Mouse (Mus musculus): ENCODE measurements around the gene Plod3. TPM values are rescaled to one million over a fixed set of nuclear protein-coding genes. Genes with fewer than 3 reads are reported as not detected.
"Not testable (repeated sequence)": the region's sequence is repeated elsewhere in the genome, so short reads cannot be mapped to it uniquely, and the experiment has no call there.

The Plod3 gene
- polyA plus RNA-seq (2015; fragmentation: Nextera tagmentation; extraction: Ambion mirVana) = 28.8 and 35.6 TPM in 2 replicates

DNA sequence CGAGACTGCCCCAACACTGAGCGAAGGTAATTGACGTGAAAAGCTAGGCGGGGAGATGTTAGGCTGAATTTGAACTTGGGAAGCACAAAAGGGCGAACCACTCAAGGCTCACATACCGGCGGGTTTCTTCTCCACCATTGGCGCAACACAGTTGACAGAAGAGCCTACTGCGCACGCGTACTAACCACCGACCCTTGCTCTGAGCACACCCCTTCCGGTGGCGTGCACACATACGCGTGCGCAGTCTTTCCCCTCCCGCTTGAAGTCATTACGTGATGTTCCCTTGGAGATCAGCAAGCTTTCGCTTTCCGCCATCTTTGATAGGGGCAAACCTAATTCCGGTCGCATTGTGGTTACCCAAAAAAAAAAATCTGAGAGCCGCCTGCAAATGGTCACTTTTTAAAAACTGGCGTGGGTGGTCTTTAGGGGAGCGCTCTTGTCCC is at the start of gene Plod3:
Gene Plod3 (plus strand): TSS at position 325 of the 443 bp plus-strand sequence.
- Histone ChIP-seq H3K9me3 (no peaks in the 10 kb centered on the region), H3K4me2 (replicated peaks) (peak within 1 kb of the TSS; percentile 89), H3K27me3 (no peaks in the 10 kb centered on the region), H3K27ac (replicated peaks) (peak within 1 kb of the TSS; percentile 97), H3K4me1 (peaks cover 21% of the 10 kb centered on the region), H3K9ac (replicated peaks) (peak within 1 kb of the TSS; percentile 99), H3K4me3 (peak within 1 kb of the TSS; percentile 90), H3K36me3 (peaks cover 39% of the 10 kb centered on the region)
- WGBS = under 1% methylated on average over 26 of the region's 26 CpGs
- ATAC-seq (replicated peaks) = peak; percentile 93

DNA sequence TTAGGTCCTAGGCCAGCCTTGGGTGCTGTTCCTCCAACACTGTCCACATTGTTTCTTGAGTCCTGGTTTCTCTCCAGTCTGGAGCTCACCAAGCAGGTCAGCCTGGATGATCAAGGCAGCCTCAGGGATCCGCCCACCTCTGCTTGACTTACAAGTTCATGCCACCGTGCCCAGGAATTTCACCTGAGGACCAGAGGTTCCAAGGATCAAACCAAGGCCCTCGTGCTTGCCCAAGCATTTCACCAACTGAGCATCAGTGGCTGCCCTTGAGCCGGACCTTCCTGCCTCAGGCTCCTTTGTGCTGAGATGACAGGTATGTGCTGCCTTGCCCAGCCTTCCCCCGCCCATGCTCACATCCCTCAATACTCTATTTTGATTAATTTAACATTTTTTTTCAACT is 49.2 kb upstream of the Plod3 start:
- Histone ChIP-seq H3K9me3 (no peaks in the 10 kb centered on the region), H3K4me3 (no peak overlapping the region), H3K4me2 (replicated peaks) (no peak overlapping the region), H3K27ac (replicated peaks) (no peak overlapping the region), H3K36me3 (no peaks in the 10 kb centered on the region), H3K9ac (replicated peaks) (no peak overlapping the region), H3K27me3 (no peaks in the 10 kb centered on the region), H3K4me1 (no peaks in the 10 kb centered on the region)
- no peak for ATAC-seq (replicated peaks)
- 92% methylated on average over 5 of the region's 5 CpGs for WGBS

DNA sequence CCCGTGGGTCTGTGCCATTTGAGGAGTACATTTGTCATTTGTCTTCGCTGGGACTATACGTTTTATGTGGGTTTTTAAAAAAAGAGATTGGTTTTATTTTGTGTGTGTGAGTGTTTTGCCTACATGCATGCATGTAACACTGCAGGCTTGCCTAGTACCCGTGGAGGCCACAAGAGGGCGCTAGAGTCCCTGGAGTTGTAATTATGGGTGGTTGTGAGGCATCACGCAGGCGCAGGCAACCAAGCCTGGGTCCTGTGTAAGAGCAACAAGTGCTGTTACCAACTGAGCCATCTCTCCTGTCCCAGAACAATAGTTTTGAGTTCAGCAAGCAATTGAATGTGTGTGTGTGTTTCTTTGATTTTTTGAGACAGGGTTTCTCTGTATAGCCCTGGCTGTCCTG is 47.5 kb upstream of the Plod3 start:
- Histone ChIP-seq H3K4me2 (replicated peaks) (no peak overlapping the region), H3K4me1 (no peaks in the 10 kb centered on the region), H3K9me3 (no peaks in the 10 kb centered on the region), H3K4me3 (no peak overlapping the region), H3K27ac (replicated peaks) (no peak overlapping the region), H3K27me3 (no peaks in the 10 kb centered on the region), H3K9ac (replicated peaks) (no peak overlapping the region), H3K36me3 (no peaks in the 10 kb centered on the region)
- ATAC-seq (replicated peaks) = no peak
- 63% methylated on average over 7 of the region's 7 CpGs for WGBS

DNA sequence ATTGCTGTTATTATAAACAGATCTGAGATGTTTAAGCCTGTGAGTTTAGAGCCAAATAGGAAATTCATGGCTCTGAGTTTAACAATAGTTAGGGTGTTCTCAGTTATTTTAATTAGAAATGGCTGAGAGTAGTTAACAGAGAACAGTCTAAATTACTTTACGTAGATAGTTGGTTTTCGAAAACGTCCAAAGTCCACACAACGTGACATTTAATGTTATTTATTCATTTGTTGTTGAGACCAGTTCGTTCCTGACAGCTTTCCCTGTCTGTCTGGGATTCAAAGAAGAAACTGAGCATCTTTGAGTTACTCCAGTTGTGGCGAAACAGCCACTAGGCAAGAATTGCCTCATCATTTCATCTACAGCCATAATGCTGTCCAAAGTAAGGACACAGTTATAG is 46.8 kb upstream of the Plod3 start:
- not testable (repeated sequence) for H3K27ac ChIP-seq (replicated peaks)

DNA sequence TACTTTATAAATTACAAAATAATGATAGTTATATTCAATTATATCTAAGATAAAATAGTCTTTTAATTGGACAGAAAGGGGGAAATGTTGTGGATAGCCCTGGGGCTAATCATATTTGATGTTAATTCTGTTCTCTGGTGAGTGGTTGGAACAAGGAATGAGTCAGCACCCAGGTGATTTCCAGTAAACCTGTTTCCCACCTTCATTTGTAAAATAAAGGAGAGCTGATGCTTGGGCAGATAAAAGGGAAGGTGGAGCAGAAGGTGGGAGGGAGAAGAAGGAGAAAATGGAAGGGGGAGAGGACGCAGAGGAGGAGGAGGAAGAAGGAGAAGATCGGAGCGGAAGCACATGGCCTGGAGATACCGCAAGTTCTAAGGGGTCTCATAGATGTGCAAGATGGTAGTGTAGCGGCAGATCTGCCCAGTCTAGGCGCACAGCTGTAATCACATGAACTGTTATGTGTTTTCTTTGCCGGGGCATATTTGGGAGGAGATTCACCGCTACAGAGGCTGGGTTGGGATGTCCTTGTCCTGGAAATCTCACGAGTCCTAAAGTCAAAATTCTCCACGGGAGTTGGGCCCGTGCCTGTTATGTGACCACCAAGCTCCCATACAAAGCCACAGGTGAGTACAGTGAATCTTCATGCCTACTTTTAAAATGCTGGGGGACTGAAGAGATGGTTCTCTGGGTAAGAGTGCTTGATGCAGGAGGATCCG is 45.8 kb upstream of the Plod3 start:
- no peak overlapping the region for H3K9ac ChIP-seq (replicated peaks)
- no peaks in the 10 kb centered on the region for H3K36me3 ChIP-seq
- ATAC-seq (replicated peaks) = no peak
- H3K27me3 ChIP-seq = no peaks in the 10 kb centered on the region
- H3K9me3 ChIP-seq = no peaks in the 10 kb centered on the region
- 91% methylated on average over 12 of the region's 12 CpGs for WGBS
- H3K4me2 ChIP-seq (replicated peaks) = no peak overlapping the region
- H3K27ac ChIP-seq (replicated peaks) = no peak overlapping the region
- no peak overlapping the region for H3K4me3 ChIP-seq
- H3K4me1 ChIP-seq = no peaks in the 10 kb centered on the region

More for the DNA sequence above, 46.8 kb upstream of the Plod3 start:
- not testable (repeated sequence) for ATAC-seq (replicated peaks); H3K4me3 ChIP-seq; H3K27me3 ChIP-seq; H3K9ac ChIP-seq (replicated peaks); H3K9me3 ChIP-seq; H3K4me1 ChIP-seq; H3K4me2 ChIP-seq (replicated peaks); H3K36me3 ChIP-seq
- 91% methylated on average over 6 of the region's 6 CpGs for WGBS

DNA sequence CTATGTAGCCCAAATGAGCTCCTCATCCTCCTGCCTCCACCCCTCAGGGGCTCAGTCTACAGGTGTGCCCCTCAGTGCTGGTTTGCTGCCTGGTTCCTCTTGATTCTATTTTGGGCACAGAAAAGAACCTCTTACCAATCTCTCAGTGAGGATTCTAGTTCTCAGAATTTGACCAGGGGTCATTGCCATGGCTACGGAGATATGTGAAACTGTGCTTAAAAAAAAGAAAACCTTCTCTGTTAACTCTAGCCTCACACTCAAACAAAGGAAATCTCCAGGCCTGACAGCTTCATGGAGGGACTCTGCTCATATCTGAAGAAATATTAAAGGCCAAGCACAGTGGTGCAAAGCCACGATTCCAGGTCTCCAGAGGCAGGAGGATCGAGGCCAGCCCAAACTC is 44.0 kb upstream of the Plod3 start:
- Histone ChIP-seq H3K4me3 (no peak overlapping the region), H3K9me3 (no peaks in the 10 kb centered on the region), H3K4me2 (replicated peaks) (no peak overlapping the region), H3K4me1 (no peaks in the 10 kb centered on the region), H3K9ac (replicated peaks) (no peak overlapping the region), H3K27ac (replicated peaks) (no peak overlapping the region), H3K27me3 (no peaks in the 10 kb centered on the region), H3K36me3 (no peaks in the 10 kb centered on the region)
- no peak for ATAC-seq (replicated peaks)
- WGBS = 79% methylated on average over 3 of the region's 3 CpGs

DNA sequence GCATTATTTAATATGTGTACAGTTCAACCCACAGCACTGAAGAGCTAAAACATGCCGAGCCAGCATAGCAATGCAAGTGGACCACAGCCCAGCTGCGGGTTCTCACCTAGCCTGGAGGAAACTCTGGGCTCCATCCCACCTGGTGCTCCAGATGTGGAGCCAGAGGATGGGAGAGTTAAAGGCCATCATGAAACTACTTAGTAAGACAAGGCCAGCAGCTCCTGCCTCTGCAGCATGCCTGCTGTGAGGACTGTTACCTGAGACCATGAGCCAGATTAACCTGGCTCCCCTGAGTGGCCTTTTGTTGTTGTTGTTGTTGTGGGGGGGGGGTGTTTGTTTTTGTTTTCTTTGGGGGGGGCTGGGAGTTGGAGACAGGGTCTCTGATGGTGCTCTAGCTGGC is 43.4 kb upstream of the Plod3 start:
- Histone ChIP-seq H3K4me3 (no peak overlapping the region), H3K4me1 (no peaks in the 10 kb centered on the region), H3K9me3 (no peaks in the 10 kb centered on the region), H3K27ac (replicated peaks) (no peak overlapping the region), H3K4me2 (replicated peaks) (no peak overlapping the region), H3K36me3 (no peaks in the 10 kb centered on the region), H3K9ac (replicated peaks) (no peak overlapping the region), H3K27me3 (no peaks in the 10 kb centered on the region)
- 92% methylated on average over 2 of the region's 2 CpGs for WGBS
- ATAC-seq (replicated peaks) = no peak

DNA sequence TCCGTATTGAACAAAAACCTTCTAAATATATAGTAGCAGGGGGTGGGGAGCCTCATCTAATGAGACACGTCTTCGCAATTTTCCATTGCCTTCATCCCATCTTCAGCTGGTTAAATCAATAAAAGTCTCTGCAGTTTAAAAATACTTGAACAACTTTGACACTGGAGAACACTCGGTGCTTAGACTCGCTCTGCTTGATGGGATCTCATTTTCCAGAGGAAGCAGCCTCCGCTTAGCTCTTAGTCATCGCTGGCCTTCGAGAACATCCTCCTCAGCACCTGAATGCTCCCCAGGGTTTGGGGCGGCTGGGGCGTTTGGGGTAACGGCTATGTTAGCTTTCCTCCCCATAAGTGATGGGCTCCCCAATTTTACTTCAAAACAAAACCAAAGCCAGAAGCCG is 41.7 kb upstream of the Plod3 start:
- no peak overlapping the region for H3K27ac ChIP-seq (replicated peaks)
- no peak overlapping the region for H3K9ac ChIP-seq (replicated peaks)
- no peak overlapping the region for H3K4me3 ChIP-seq
- no peaks in the 10 kb centered on the region for H3K27me3 ChIP-seq
- H3K36me3 ChIP-seq = no peaks in the 10 kb centered on the region
- no peaks in the 10 kb centered on the region for H3K9me3 ChIP-seq
- no peak for ATAC-seq (replicated peaks)
- no peaks in the 10 kb centered on the region for H3K4me1 ChIP-seq
- WGBS = 88% methylated on average over 12 of the region's 12 CpGs
- no peak overlapping the region for H3K4me2 ChIP-seq (replicated peaks)

DNA sequence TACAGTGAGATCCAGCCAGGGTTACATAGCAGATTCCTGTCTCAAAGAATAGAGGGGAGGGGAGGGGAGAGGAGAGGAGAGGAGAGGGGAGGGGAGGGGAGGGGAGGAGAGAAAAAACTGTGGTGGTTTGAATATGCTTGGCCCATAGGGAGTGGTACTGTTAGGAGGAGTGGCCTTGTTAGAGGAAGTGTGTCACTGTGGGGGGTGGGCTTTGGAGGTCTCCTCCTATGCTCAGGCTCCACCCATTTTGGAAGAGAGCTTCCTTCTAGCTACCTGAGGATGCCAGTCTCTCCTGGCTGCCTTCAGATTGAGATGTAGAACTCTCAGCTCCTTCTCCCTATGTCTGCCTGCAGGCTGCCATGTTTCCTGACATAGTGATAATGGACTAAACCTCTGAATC is 38.9 kb upstream of the Plod3 start:
- H3K4me3 ChIP-seq = no peak overlapping the region
- H3K4me1 ChIP-seq = no peaks in the 10 kb centered on the region

DNA sequence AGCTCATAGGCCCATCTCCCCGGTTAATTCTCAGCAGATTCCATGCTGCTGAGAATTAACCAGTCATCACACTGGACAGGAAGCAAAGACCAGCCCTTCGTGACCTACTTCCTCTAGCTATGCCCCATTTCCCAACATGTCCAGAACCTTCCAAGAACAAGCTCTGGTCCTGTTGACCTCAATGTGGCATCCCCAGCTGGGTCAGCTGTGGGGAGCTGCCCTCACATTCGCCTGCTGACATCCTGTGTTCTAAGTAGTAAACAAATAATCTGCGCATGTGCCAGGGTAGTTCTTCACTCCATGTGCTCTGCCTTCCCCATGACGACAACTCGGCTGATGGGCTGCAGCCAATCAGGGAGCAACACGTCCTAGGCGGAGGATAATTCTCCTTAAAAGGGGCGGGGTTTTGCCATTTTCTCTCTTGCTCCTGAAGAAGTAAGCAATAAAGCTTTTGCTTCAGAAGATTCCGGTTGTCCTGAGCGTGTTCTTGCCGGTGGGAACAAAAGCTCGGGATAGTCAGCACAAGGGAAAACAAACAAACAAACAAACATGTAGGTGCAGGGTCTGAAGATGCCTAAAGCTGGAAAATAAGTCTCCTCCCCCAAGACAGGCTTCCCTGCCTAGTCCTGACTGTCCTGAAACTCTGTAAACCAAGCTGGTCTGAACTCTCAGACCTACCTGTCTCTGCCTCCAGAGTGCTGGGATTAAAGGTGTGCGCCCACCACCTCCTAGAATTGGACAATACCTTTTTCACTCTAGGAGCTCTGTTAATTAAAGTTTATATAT is 37.1 kb upstream of the Plod3 start:
- H3K36me3 ChIP-seq; H3K9me3 ChIP-seq; H3K27me3 ChIP-seq; H3K4me2 ChIP-seq (replicated peaks); ATAC-seq (replicated peaks); H3K9ac ChIP-seq (replicated peaks); H3K27ac ChIP-seq (replicated peaks); H3K4me3 ChIP-seq: not testable (repeated sequence)
- WGBS = 83% methylated on average over 14 of the region's 14 CpGs
- peaks cover 12% of the 10 kb centered on the region for H3K4me1 ChIP-seq

More for the DNA sequence above, 38.9 kb upstream of the Plod3 start:
- ATAC-seq (replicated peaks) = no peak
- no peaks in the 10 kb centered on the region for H3K9me3 ChIP-seq
- no peaks in the 10 kb centered on the region for H3K27me3 ChIP-seq
- no peak overlapping the region for H3K9ac ChIP-seq (replicated peaks)
- H3K36me3 ChIP-seq = no peaks in the 10 kb centered on the region
- no peak overlapping the region for H3K27ac ChIP-seq (replicated peaks)
- H3K4me2 ChIP-seq (replicated peaks) = no peak overlapping the region

DNA sequence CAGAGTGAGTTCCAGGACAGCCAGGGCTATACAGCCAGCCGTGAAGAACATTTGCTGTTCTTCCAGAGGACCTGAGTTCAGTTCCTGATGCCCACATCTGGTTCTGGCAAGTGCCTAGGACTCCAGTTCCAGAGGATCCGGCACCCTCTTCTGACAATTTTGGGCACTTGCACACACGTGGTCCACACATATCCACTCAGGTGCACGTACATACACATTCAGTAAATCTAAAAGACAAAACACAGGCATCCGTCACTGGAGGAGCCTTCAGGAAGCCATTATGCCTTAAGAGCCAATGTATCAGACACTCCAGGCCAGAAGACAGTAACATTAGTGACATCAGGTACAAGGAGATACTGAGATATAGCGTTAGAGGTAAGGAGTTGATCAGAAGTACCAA is 36.3 kb upstream of the Plod3 start:
- H3K4me2 ChIP-seq (replicated peaks) = no peak overlapping the region
- H3K27ac ChIP-seq (replicated peaks) = no peak overlapping the region
- no peak for ATAC-seq (replicated peaks)
- no peaks in the 10 kb centered on the region for H3K27me3 ChIP-seq
- no peak overlapping the region for H3K9ac ChIP-seq (replicated peaks)
- WGBS = 90% methylated on average over 6 of the region's 6 CpGs
- H3K36me3 ChIP-seq = no peaks in the 10 kb centered on the region
- H3K9me3 ChIP-seq = no peaks in the 10 kb centered on the region
- H3K4me1 ChIP-seq = peaks cover 19% of the 10 kb centered on the region
- H3K4me3 ChIP-seq = no peak overlapping the region

DNA sequence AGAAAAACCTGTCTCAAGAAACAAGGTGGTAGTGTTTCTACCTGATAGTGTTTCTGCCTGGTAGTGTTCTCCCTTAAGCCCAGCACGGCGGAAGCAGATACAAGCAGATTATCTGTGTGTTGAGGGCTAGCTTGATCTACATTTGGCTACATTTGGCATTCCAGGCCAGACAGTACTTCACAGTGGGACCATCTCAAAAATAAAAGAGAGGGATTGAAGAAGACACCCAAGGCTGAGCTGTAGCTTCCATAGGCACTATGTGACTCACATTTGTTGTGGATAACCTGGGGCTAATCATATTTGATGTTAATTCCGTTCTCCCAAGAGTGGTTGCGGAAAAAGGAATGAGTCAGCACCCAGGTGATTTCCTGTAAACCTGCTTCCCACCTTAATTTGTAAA is 34.7 kb upstream of the Plod3 start:
- H3K4me1 ChIP-seq = peaks cover 27% of the 10 kb centered on the region
- H3K4me2 ChIP-seq (replicated peaks) = no peak overlapping the region
- no peak for ATAC-seq (replicated peaks)

More for the DNA sequence above, 34.7 kb upstream of the Plod3 start:
- no peak overlapping the region for H3K9ac ChIP-seq (replicated peaks)
- H3K36me3 ChIP-seq = 0 out of 2 replicates have a peak, but pooled peaks cover 2% of the 10 kb centered on the region
- no peak overlapping the region for H3K27ac ChIP-seq (replicated peaks)
- no peak overlapping the region for H3K4me3 ChIP-seq
- no peaks in the 10 kb centered on the region for H3K27me3 ChIP-seq
- WGBS = 86% methylated on average over 4 of the region's 4 CpGs
- no peaks in the 10 kb centered on the region for H3K9me3 ChIP-seq

Measured in forebrain, embryonic 15.5 days (tissue).